ENCODE assay signal across 8 mouse cellular contexts in genomic region chr11:47987251-47987892, GRCm38 (mm10). TPM values are rescaled to one million over a fixed set of nuclear protein-coding genes. Genes with fewer than 3 reads are reported as not detected.
A peak's percentile ranks its signal among the peaks of the same experiment; 100 is the strongest.
DNase-seq lines count a peak whose midpoint lies in the region; ATAC-seq and TF ChIP-seq lines count a peak whose summit lies in the region.

No protein-coding gene starts in this region.

- H3K4me3 ChIP-seq in heart, embryonic 11.5 days (ENCODE audit: low read depth, low read length) = peak overlapping the region; percentile 76; the same call in 1 of the 2 replicates
- peak overlapping the region; percentile 69 for H3K4me3 ChIP-seq in cortical plate, adult 2 months (ENCODE audit: insufficient read depth, low read length)
- peak overlapping the region; percentile 87 for H3K4me3 ChIP-seq in hindbrain, embryonic 16.5 days (ENCODE audit: low read length)
- peak overlapping the region; percentile 82 for H3K4me3 ChIP-seq in midbrain, embryonic 14.5 days (replicated peaks; ENCODE audit: low read depth, low read length)

- intact Hi-C loops in heart, postnatal 25 days (cut with DNase I) = no loop called here

- DNase-seq in heart, postnatal 25 days (ENCODE audit: low spot score) = no peak
- peak; percentile 54 for DNase-seq in midbrain, embryonic 14.5 days
- no peak for DNase-seq in urinary bladder, postnatal 4 days (ENCODE audit: low spot score in 2 of 2)
- no peak for DNase-seq in cerebellum, adult 8-10 months
- no peak for DNase-seq in urinary bladder, postnatal 36 days (ENCODE audit: low spot score in 2 of 2)

- no peaks in the 10 kb centered on the region for H3K36me3 ChIP-seq in heart, embryonic 11.5 days (ENCODE audit: control insufficient read depth, insufficient read depth, low read length)
- H3K36me3 ChIP-seq in hindbrain, embryonic 16.5 days (ENCODE audit: control insufficient read depth, insufficient read depth, low read length) = no peaks in the 10 kb centered on the region
- H3K36me3 ChIP-seq in midbrain, embryonic 14.5 days (ENCODE audit: control insufficient read depth, insufficient read depth, low read length) = no peaks in the 10 kb centered on the region

- TF ChIP-seq CTCF in cortical plate, adult 2 months (IDR thresholded peaks at IDR 0.05; ENCODE audit: extremely low read depth, insufficient read depth, low read length) = no peak

- no peaks in the 10 kb centered on the region for H3K4me1 ChIP-seq in heart, embryonic 11.5 days (ENCODE audit: control insufficient read depth, insufficient read depth, low read length)
- H3K4me1 ChIP-seq in cortical plate, adult 2 months (ENCODE audit: control insufficient read depth, insufficient read depth, low read length) = no peaks in the 10 kb centered on the region; the same call in 1 of the 2 replicates
- peaks cover 12% of the 10 kb centered on the region for H3K4me1 ChIP-seq in hindbrain, embryonic 16.5 days (ENCODE audit: control insufficient read depth, insufficient read depth, low read depth, low read length)
- peaks cover 9% of the 10 kb centered on the region for H3K4me1 ChIP-seq in midbrain, embryonic 14.5 days (ENCODE audit: control insufficient read depth, insufficient read depth, low read length)

- H3K9me3 ChIP-seq in heart, embryonic 11.5 days (replicated peaks; ENCODE audit: control insufficient read depth, low read length) = no peaks in the 10 kb centered on the region
- H3K9me3 ChIP-seq in hindbrain, embryonic 16.5 days (ENCODE audit: control insufficient read depth, low read length) = no peaks in the 10 kb centered on the region
- H3K9me3 ChIP-seq in midbrain, embryonic 14.5 days (ENCODE audit: control insufficient read depth, low read length) = no peaks in the 10 kb centered on the region

- no peak overlapping the region for H3K9ac ChIP-seq in heart, embryonic 11.5 days (ENCODE audit: low read depth, low read length)
- peak overlapping the region; percentile 86 for H3K9ac ChIP-seq in hindbrain, embryonic 16.5 days (ENCODE audit: low read depth, low read length)
- peak overlapping the region; percentile 80 for H3K9ac ChIP-seq in midbrain, embryonic 14.5 days (replicated peaks; ENCODE audit: low read length)

- H3K4me2 ChIP-seq in heart, embryonic 11.5 days = peak overlapping the region; percentile 97
- H3K4me2 ChIP-seq in hindbrain, embryonic 16.5 days (ENCODE audit: low read length) = peak overlapping the region; percentile 92
- peak overlapping the region; percentile 87 for H3K4me2 ChIP-seq in midbrain, embryonic 14.5 days (ENCODE audit: low read length)

- no peak overlapping the region for H3K27ac ChIP-seq in heart, embryonic 11.5 days (ENCODE audit: low read depth, low read length)
- H3K27ac ChIP-seq in cortical plate, adult 2 months (ENCODE audit: insufficient read depth, low read length) = no peak overlapping the region
- no peak overlapping the region for H3K27ac ChIP-seq in hindbrain, embryonic 16.5 days (ENCODE audit: low read depth, low read length)
- H3K27ac ChIP-seq in midbrain, embryonic 14.5 days (replicated peaks; ENCODE audit: low read depth, low read length) = no peak overlapping the region

- no peak for TF ChIP-seq POLR2A in cortical plate, adult 2 months (IDR thresholded peaks at IDR 0.05; ENCODE audit: extremely low read depth, insufficient read depth, low read length)

- 56% methylated on average over 8 of the region's 8 CpGs for WGBS in heart, embryonic 11.5 days (ENCODE audit: insufficient replicate concordance)
- 39% methylated on average over 8 of the region's 8 CpGs for WGBS in hindbrain, embryonic 16.5 days
- 61% methylated on average over 8 of the region's 8 CpGs for WGBS in midbrain, embryonic 14.5 days

- peaks cover 32% of the 10 kb centered on the region for H3K27me3 ChIP-seq in heart, embryonic 11.5 days (ENCODE audit: control insufficient read depth, insufficient read depth, low read length)
- no peaks in the 10 kb centered on the region; the same call in 1 of the 2 replicates for H3K27me3 ChIP-seq in hindbrain, embryonic 16.5 days (replicated peaks; ENCODE audit: control insufficient read depth, insufficient read depth, low read length)
- no peaks in the 10 kb centered on the region for H3K27me3 ChIP-seq in midbrain, embryonic 14.5 days (ENCODE audit: control insufficient read depth, insufficient read depth, low read length)

- ATAC-seq in heart, embryonic 11.5 days (replicated peaks; ENCODE audit: insufficient number of reproducible peaks, low FRiP score, low TSS enrichment) = no peak
- ATAC-seq in hindbrain, embryonic 16.5 days = peak; percentile 49
- no peak for ATAC-seq in midbrain, embryonic 14.5 days (ENCODE audit: low FRiP score, low TSS enrichment)

RNA-seq across cellular contexts. Expression of gene Sgcd, which starts 1.4 kb away (rescaled TPM):
- polyA plus RNA-seq in heart, embryonic 11.5 days (2014; fragmentation: Nextera tagmentation; extraction: Ambion mirVana) = 4.4 and 5.3 TPM in 2 replicates
- total RNA-seq in heart, postnatal 25 days (2021) = 10 to 100 TPM; 66.7 to 76.3 TPM
- 1.6 and 2.1 TPM in 2 replicates for polyA plus RNA-seq in cortical plate, adult 2 months (2012; rRNA removed)
- 4.8 TPM in 2 replicates for polyA plus RNA-seq in hindbrain, embryonic 16.5 days (2015; fragmentation: Nextera tagmentation; extraction: Ambion mirVana)
- polyA plus RNA-seq in midbrain, embryonic 14.5 days (2014; fragmentation: Nextera tagmentation; extraction: Ambion mirVana) = 4.5 and 5.9 TPM in 2 replicates
